Mouse (Mus musculus): ENCODE measurements at regions not wholly inside any gene's neighbourhood (a gene's known extent, or its start where the extent isn't known, plus 50 kb on each side); places are given as distances from the start of the nearest gene placed in this dataset.

DNA sequence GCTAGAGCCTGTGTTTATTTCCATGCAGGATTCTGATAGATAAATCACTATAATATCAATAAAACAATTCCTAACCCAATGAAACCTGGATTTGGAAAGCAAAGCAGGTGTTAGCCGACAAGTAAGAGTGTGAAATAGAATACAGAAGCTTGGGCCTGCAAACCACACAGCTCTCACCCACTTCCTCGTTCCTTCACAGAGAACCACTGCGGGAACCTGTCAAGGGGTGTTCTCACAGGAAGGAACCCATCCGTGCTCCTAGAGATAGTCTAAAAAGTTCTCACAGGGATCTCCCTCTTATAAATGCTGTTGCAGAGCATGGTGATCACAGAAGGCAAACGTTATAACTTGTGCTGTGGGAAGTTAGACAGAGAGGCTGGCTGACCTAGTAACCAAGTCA lies 291.7 kb upstream of the Spred2 start:
- no peak for ATAC-seq (ENCODE audit: insufficient number of reproducible peaks, low FRiP score, low TSS enrichment)

DNA sequence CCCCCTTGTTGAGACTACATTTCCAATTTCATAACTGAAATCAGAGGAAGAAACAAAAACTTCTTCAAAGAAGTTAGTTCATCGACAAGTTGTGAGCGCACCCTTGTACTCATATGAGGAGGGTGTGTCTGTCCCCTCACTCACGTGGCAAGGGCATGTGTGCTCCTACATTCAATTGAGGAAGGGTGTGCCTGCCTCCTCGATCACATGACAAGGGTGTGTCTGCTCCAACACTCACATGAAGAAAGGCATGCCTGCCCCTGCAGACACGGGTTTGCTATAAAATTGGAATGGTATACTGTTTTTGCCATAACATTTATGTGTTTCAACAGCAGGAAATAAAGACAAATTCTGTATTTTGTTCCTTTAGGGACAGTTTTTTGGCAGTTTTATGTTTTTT lies 290.6 kb upstream of the Spred2 start:
- no peak for ATAC-seq (ENCODE audit: insufficient number of reproducible peaks, low FRiP score, low TSS enrichment)

DNA sequence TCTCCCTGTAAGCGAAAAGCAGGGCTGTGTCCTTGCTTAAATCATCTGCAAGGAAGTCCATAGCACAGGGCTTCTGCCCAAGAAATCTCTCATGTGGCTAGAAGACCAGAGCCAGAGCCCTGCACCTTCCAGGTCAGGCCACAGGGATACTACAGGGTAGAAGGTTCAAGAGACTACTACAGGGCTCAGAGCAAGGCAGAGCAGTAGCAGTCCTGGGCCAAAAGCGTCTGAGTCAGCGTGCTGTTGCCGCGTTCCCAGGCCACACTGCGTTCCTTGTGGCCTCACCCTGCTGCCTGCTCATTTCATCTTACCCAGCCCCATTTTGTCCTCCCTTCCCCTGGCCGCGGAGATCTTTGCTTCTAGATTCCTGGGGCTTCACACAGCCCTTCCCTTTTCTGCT lies 283.0 kb upstream of the Spred2 start:
- ATAC-seq (ENCODE audit: insufficient number of reproducible peaks, low FRiP score, low TSS enrichment): no peak

GRCm38 (mm10) chr11:19644116-19644795 lies 279.9 kb upstream of the Spred2 start:
- no peak for ATAC-seq (ENCODE audit: insufficient number of reproducible peaks, low FRiP score, low TSS enrichment)

GRCm38 (mm10) chr11:19645106-19645505 lies 279.1 kb upstream of the Spred2 start:
- no peak for ATAC-seq (ENCODE audit: insufficient number of reproducible peaks, low FRiP score, low TSS enrichment)

GRCm38 (mm10) chr11:19651522-19651921 lies 272.7 kb upstream of the Spred2 start:
- no peak for ATAC-seq (ENCODE audit: insufficient number of reproducible peaks, low FRiP score, low TSS enrichment)

- ATAC-seq (ENCODE audit: insufficient number of reproducible peaks, low FRiP score, low TSS enrichment): no peak
Observed at GRCm38 (mm10) chr11:19651929-19652328, 272.2 kb upstream of the Spred2 start.

- no peak for ATAC-seq (ENCODE audit: insufficient number of reproducible peaks, low FRiP score, low TSS enrichment)
Observed at GRCm38 (mm10) chr11:19659511-19659910, 264.7 kb upstream of the Spred2 start.

- no peak for ATAC-seq (ENCODE audit: insufficient number of reproducible peaks, low FRiP score, low TSS enrichment)
Observed at GRCm38 (mm10) chr11:19666732-19667131, 257.4 kb upstream of the Spred2 start.

GRCm38 (mm10) chr11:19670853-19671530 lies 253.2 kb upstream of the Spred2 start:
- no peak; the same call in 1 of the 2 replicates for ATAC-seq (ENCODE audit: insufficient number of reproducible peaks, low FRiP score, low TSS enrichment)

- no peak for ATAC-seq (ENCODE audit: insufficient number of reproducible peaks, low FRiP score, low TSS enrichment)
Observed at GRCm38 (mm10) chr11:19673012-19673411, 251.2 kb upstream of the Spred2 start.

DNA sequence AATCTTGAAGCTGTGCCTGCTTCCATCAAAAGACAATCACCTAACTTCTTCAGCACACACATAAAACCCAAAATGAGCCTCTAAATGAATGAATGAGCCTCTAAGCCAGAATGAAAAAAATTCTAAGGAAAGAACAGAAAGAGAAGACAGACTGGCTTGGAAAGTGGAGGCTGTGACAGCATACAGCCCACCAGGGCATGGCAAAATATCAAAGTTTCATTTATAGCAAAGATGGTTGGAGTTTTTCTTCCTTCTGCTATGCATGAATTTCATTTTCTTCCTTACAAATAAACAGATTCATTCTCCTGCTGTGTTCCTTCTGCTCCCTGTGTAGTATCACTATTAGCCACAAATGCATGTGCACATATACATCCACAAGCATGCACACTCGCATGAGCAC lies 247.7 kb upstream of the Spred2 start:
- no peak for ATAC-seq (ENCODE audit: insufficient number of reproducible peaks, low FRiP score, low TSS enrichment)

DNA sequence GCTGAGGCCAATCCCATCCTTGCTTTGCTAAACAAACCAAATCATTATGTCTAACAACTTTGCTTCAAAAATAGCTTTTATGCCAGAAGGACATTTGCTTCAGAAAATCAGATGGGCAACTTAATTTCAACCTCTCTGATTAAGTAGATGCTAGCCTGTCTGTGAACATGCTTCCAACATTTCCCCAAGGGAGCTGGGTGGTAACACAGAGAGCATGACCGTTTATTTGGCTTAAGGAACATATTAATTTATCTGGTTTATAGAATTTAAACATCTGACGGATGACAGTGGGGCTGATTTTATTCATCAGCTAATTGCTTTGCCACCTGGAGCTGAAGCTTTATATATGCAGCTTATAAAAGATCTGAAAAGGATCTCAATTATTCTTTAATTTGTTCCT lies 245.1 kb upstream of the Spred2 start:
- ATAC-seq (ENCODE audit: insufficient number of reproducible peaks, low FRiP score, low TSS enrichment): no peak

DNA sequence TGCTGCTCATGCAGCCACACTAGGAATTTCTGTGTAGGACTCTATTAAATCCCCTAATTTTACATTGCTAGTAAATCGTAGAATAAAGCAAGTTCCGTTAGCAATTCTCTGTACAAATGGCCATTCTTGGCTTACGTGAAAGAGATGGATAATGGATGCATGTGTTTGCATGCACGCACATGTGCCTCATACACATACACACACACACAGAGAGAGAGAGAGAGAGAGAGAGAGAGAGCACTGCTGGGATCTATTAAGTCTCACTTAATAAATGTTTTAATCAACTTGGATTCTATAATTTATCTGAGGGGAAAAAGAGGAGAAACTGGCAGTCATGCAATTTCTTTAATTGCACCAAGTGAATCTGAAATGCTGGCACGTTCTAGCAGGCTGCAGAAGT lies 244.5 kb upstream of the Spred2 start:
- ATAC-seq (ENCODE audit: insufficient number of reproducible peaks, low FRiP score, low TSS enrichment): no peak

DNA sequence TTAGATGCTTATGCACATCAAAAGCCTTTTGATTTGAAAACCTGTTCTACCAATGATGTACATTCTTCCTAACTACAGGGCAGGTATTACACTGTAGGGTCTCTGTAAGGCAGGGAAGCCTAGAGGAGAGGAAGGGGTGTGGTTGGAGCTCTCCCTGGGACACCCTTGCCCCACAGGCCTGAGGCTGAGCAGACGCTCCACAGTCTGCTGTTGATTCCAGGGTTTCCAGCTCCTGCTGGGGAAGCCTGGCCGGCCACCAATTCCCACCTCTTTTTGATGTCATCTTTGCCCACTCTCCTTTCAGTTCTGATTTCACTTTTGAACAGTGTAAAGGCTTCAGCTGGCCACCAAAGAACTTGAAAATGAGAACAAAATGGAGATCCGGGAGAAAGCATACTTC lies 223.0 kb upstream of the Spred2 start:
- ATAC-seq (ENCODE audit: insufficient number of reproducible peaks, low FRiP score, low TSS enrichment): no peak

- no peak for ATAC-seq (ENCODE audit: insufficient number of reproducible peaks, low FRiP score, low TSS enrichment)
Observed at GRCm38 (mm10) chr11:19708821-19709220, 215.4 kb upstream of the Spred2 start.

DNA sequence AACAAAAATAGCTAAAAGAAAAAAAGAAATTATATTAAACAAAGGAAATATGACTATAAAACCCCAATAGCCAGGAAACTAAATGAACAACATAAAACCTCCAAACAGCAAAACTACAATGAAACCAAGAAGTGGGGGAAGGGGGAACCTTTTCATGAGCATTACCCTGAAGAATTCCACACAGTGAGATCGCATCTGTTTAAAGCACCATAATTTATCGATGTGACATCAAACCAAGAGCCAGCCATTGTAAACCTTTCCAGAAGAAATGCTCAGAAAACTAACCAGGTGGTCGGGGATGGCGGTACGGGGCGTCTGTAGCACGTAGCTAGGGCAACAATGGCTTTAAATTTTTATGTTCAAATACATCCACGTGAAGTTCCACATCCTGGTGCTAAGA lies 214.8 kb upstream of the Spred2 start:
- ATAC-seq (ENCODE audit: insufficient number of reproducible peaks, low FRiP score, low TSS enrichment): no peak

GRCm38 (mm10) chr11:19713091-19713490 lies 211.1 kb upstream of the Spred2 start:
- no peak for ATAC-seq (ENCODE audit: insufficient number of reproducible peaks, low FRiP score, low TSS enrichment)

- no peak for ATAC-seq (ENCODE audit: insufficient number of reproducible peaks, low FRiP score, low TSS enrichment)
Observed at GRCm38 (mm10) chr11:19713597-19713996, 210.6 kb upstream of the Spred2 start.

- no peak for ATAC-seq (ENCODE audit: insufficient number of reproducible peaks, low FRiP score, low TSS enrichment)
Observed at GRCm38 (mm10) chr11:19714211-19714610, 210.0 kb upstream of the Spred2 start.

DNA sequence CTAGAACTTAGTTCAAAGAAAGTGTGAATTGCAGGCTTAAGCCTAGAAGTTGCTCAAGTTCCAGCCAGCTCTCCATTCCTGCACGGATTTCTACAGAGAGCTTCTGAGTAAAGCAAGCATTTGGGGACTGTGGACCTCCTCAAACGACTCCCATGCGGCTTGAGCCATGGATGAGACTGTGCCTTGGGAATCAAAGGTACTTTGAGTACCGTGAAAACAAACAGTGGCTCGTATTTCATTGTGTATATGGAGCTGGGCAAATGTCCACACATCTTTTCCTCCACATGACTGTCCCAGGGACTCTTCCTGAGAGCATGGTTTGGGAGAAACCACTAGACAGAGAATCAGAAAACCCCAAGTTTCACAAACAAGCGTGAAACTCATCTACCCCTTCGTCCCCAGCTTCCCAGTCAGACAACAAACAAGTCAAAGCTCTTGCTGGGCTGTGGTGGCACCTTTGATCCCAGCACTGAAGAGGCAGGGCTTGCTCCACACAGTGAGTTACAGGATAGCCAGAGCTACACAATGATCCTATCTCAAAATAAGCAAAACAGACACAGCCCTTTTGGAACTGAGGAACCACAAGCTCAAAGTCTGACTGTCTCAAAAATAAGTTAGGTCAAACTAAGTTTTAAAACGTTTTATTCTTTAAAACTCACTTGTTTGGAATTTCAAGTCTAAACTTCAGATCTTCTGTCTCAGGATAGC lies 209.1 kb upstream of the Spred2 start:
- no peak for ATAC-seq (ENCODE audit: insufficient number of reproducible peaks, low FRiP score, low TSS enrichment)

GRCm38 (mm10) chr11:19718165-19718564 lies 206.0 kb upstream of the Spred2 start:
- no peak for ATAC-seq (ENCODE audit: insufficient number of reproducible peaks, low FRiP score, low TSS enrichment)

All from cerebellum, adult (tissue).